Mouse (Mus musculus): ENCODE measurements at regions not wholly inside any gene's neighbourhood (a gene's known extent, or its start where the extent isn't known, plus 50 kb on each side); places are given as distances from the start of the nearest gene placed in this dataset.
"Not testable (repeated sequence)": the region's sequence is repeated elsewhere in the genome, so short reads cannot be mapped to it uniquely, and the experiment has no call there.

- not testable (repeated sequence) for H3K9ac ChIP-seq (ENCODE audit: low read depth, low read length); ATAC-seq (replicated peaks; ENCODE audit: low FRiP score); H3K27me3 ChIP-seq (replicated peaks; ENCODE audit: control insufficient read depth, insufficient read depth, low read length); H3K9me3 ChIP-seq (ENCODE audit: control insufficient read depth, low read length); H3K4me1 ChIP-seq (replicated peaks; ENCODE audit: control insufficient read depth, insufficient read depth, low read length); H3K27ac ChIP-seq (ENCODE audit: low read depth, low read length); H3K36me3 ChIP-seq (ENCODE audit: control insufficient read depth, insufficient read depth, low read length)
- DNase-seq (ENCODE audit: low spot score) = peak; percentile 48
- WGBS = 32% methylated on average over 31 of the region's 34 CpGs
- H3K4me3 ChIP-seq (ENCODE audit: low read depth, low read length) = peak overlapping the region; percentile 26; the same call in 1 of the 2 replicates
- peak overlapping the region; percentile 53 for H3K4me2 ChIP-seq
Observed at GRCm38 (mm10) chr2:11099834-11100622, 71.9 kb upstream of the Prkcq start.

- H3K36me3 ChIP-seq (ENCODE audit: control insufficient read depth, insufficient read depth, low read length) = no peaks in the 10 kb centered on the region
- no peak overlapping the region for H3K9ac ChIP-seq (ENCODE audit: low read depth, low read length)
- no peaks in the 10 kb centered on the region for H3K27me3 ChIP-seq (replicated peaks; ENCODE audit: control insufficient read depth, insufficient read depth, low read length)
- ATAC-seq (replicated peaks; ENCODE audit: low FRiP score) (no peak), DNase-seq (ENCODE audit: low spot score) (no peak)
- H3K9me3 ChIP-seq (ENCODE audit: control insufficient read depth, low read length) = no peaks in the 10 kb centered on the region
- H3K27ac ChIP-seq (ENCODE audit: low read depth, low read length) = no peak overlapping the region
- no peak overlapping the region for H3K4me2 ChIP-seq
- 41% methylated on average over 8 of the region's 8 CpGs for WGBS
- no peaks in the 10 kb centered on the region for H3K4me1 ChIP-seq (replicated peaks; ENCODE audit: control insufficient read depth, insufficient read depth, low read length)
- no peak overlapping the region for H3K4me3 ChIP-seq (ENCODE audit: low read depth, low read length)
Observed at GRCm38 (mm10) chr2:11113191-11113590, 58.7 kb upstream of the Prkcq start.

GRCm38 (mm10) chr2:11118625-11119024, 53.3 kb upstream of the Prkcq start:
- Histone ChIP-seq H3K4me3 (ENCODE audit: low read depth, low read length) (no peak overlapping the region), H3K9ac (ENCODE audit: low read depth, low read length) (no peak overlapping the region), H3K27ac (ENCODE audit: low read depth, low read length) (no peak overlapping the region), H3K9me3 (ENCODE audit: control insufficient read depth, low read length) (no peaks in the 10 kb centered on the region), H3K4me2 (no peak overlapping the region), H3K4me1 (replicated peaks; ENCODE audit: control insufficient read depth, insufficient read depth, low read length) (no peaks in the 10 kb centered on the region), H3K27me3 (replicated peaks; ENCODE audit: control insufficient read depth, insufficient read depth, low read length) (no peaks in the 10 kb centered on the region), H3K36me3 (ENCODE audit: control insufficient read depth, insufficient read depth, low read length) (no peaks in the 10 kb centered on the region)
- 64% methylated on average over 1 of the region's 1 CpGs for WGBS
- ATAC-seq (replicated peaks; ENCODE audit: low FRiP score) (no peak), DNase-seq (ENCODE audit: low spot score) (no peak)

GRCm38 (mm10) chr2:11119301-11119700, 52.6 kb upstream of the Prkcq start:
- H3K27ac ChIP-seq (ENCODE audit: low read depth, low read length) = no peak overlapping the region
- H3K4me3 ChIP-seq (ENCODE audit: low read depth, low read length) = no peak overlapping the region
- WGBS = 58% methylated on average over 9 of the region's 9 CpGs
- no peak overlapping the region for H3K4me2 ChIP-seq
- no peaks in the 10 kb centered on the region for H3K9me3 ChIP-seq (ENCODE audit: control insufficient read depth, low read length)
- ATAC-seq (replicated peaks; ENCODE audit: low FRiP score) (no peak), DNase-seq (ENCODE audit: low spot score) (no peak)
- H3K27me3 ChIP-seq (replicated peaks; ENCODE audit: control insufficient read depth, insufficient read depth, low read length) = no peaks in the 10 kb centered on the region
- H3K36me3 ChIP-seq (ENCODE audit: control insufficient read depth, insufficient read depth, low read length) = no peaks in the 10 kb centered on the region
- H3K4me1 ChIP-seq (replicated peaks; ENCODE audit: control insufficient read depth, insufficient read depth, low read length) = no peaks in the 10 kb centered on the region
- no peak overlapping the region for H3K9ac ChIP-seq (ENCODE audit: low read depth, low read length)
